Mouse (Mus musculus) intestine, embryonic 14.5 days (tissue): ENCODE data around the gene Wipi2. TPM values are rescaled to one million over a fixed set of nuclear protein-coding genes. Genes with fewer than 3 reads are reported as not detected.

Source experiments
- ATAC-seq: fragments of 200-750 bp; cut with Nextera tagmentation; replicated peaks from 2 replicates; pipeline ENCODE4 v1.8.0; 2017; ENCODE audit warnings: low read depth, moderate number of reproducible peaks, moderate TSS enrichment, moderate library complexity; ENCODE audit not compliant: low FRiP score, low TSS enrichment
- DNase-seq: peaks from one replicate; pipeline ENCODE4 v3.0.0-alpha.2; 2018; ENCODE audit warnings: low spot score
- H3K27ac ChIP-seq: fragments of 300-500 bp; sonication (generic); 2 replicates; pipeline ENCODE4 v1.5.1; 2014; ENCODE audit warnings: low read depth, mild to moderate bottlenecking, control low read depth
- H3K27me3 ChIP-seq: fragments of 300-500 bp; sonication (generic); replicated peaks from 2 replicates; pipeline ENCODE4 v1.6.1; 2014; ENCODE audit warnings: low read length, control low read depth; ENCODE audit not compliant: control insufficient read depth, insufficient read depth
- H3K36me3 ChIP-seq: fragments of 300-500 bp; sonication (generic); 2 replicates; pipeline ENCODE4 v1.6.1; 2014; ENCODE audit warnings: low read length, control low read depth; ENCODE audit not compliant: control insufficient read depth, insufficient read depth
- H3K4me1 ChIP-seq: fragments of 300-500 bp; sonication (generic); replicated peaks from 2 replicates; pipeline ENCODE4 v1.6.1; 2014; ENCODE audit warnings: low read length, control low read depth, mixed read lengths; ENCODE audit not compliant: control insufficient read depth, insufficient read depth
- H3K4me2 ChIP-seq: fragments of 300-500 bp; sonication (generic); 2 replicates; pipeline ENCODE4 v1.6.1; 2014; ENCODE audit warnings: low read length
- H3K4me3 ChIP-seq: fragments of 300-500 bp; sonication (generic); 2 replicates; pipeline ENCODE4 v1.5.1; 2014; ENCODE audit warnings: low read depth, low read length, control low read depth, mixed read lengths
- H3K9ac ChIP-seq: fragments of 300-500 bp; sonication (generic); 2 replicates; pipeline ENCODE4 v1.6.1; 2014; ENCODE audit warnings: mild to moderate bottlenecking, low read length
- H3K9me3 ChIP-seq: fragments of 300-500 bp; sonication (generic); 2 replicates; pipeline ENCODE4 v1.6.1; 2016; ENCODE audit warnings: low read length, control low read depth; ENCODE audit not compliant: control insufficient read depth
- WGBS: fragments of 180-500 bp; shearing (Covaris S2); extraction: QIAGEN DNeasy Blood & Tissue Kit; methylation state at CpG from one replicate; pipeline ENCODE4 v1.1.7; 2014; 5-methylcytosine and 5-hydroxymethylcytosine counted together
- polyA plus RNA-seq: library from polyadenylated mRNA; unstranded; fragments of >200 nt; fragmentation: Nextera tagmentation; extraction: Ambion mirVana; gene quantifications from 2 replicates; pipeline ENCODE4 v1.2.1, GENCODE M21; 2014

The Wipi2 gene
- 45.6 and 46.5 TPM in 2 replicates for polyA plus RNA-seq

- Histone ChIP-seq H3K9me3 (no peaks in the 10 kb centered on the region), H3K4me3 (peak within 1 kb of the TSS; percentile 97), H3K27me3 (no peaks in the 10 kb centered on the region), H3K4me1 (peaks cover 5% of the 10 kb centered on the region; the same call in 1 of the 2 replicates), H3K4me2 (peak within 1 kb of the TSS; percentile 86), H3K9ac (peak within 1 kb of the TSS; percentile 86), H3K27ac (peak within 1 kb of the TSS; percentile 85; the same call in 1 of the 2 replicates), H3K36me3 (0 out of 2 replicates have a peak, but pooled peaks cover 3% of the 10 kb centered on the region)
- DNase-seq (no peak), ATAC-seq (no peak)
- WGBS = 81% methylated on average over 2 of the region's 2 CpGs
Observed at GRCm38 (mm10) chr5:142627398-142627797, at the start of gene Wipi2. Gene Wipi2, plus strand, starts transcription at chr5:142627698.

- no peak overlapping the region for H3K4me2 ChIP-seq
- no peaks in the 10 kb centered on the region for H3K4me1 ChIP-seq
- H3K36me3 ChIP-seq = no peaks in the 10 kb centered on the region
- no peak overlapping the region for H3K9ac ChIP-seq
- H3K27me3 ChIP-seq = no peaks in the 10 kb centered on the region
- no peak overlapping the region for H3K4me3 ChIP-seq
- 86% methylated on average over 10 of the region's 10 CpGs for WGBS
- H3K27ac ChIP-seq = no peak overlapping the region
- DNase-seq (no peak), ATAC-seq (no peak)
- no peaks in the 10 kb centered on the region for H3K9me3 ChIP-seq
Observed at GRCm38 (mm10) chr5:142578192-142578591, 49.3 kb upstream of the Wipi2 start.

GRCm38 (mm10) chr5:142581517-142581916 lies 46.0 kb upstream of the Wipi2 start:
- Histone ChIP-seq H3K4me1 (no peaks in the 10 kb centered on the region), H3K27me3 (no peaks in the 10 kb centered on the region), H3K27ac (no peak overlapping the region), H3K4me2 (no peak overlapping the region), H3K36me3 (no peaks in the 10 kb centered on the region), H3K9me3 (no peaks in the 10 kb centered on the region), H3K9ac (no peak overlapping the region), H3K4me3 (no peak overlapping the region)
- DNase-seq = peak; percentile 83
- ATAC-seq = peak; percentile 51
- WGBS = 17% methylated on average over 5 of the region's 5 CpGs

GRCm38 (mm10) chr5:142583616-142584126 lies 43.8 kb upstream of the Wipi2 start:
- no peaks in the 10 kb centered on the region for H3K36me3 ChIP-seq
- H3K4me1 ChIP-seq = no peaks in the 10 kb centered on the region
- H3K9me3 ChIP-seq = no peaks in the 10 kb centered on the region
- no peaks in the 10 kb centered on the region for H3K27me3 ChIP-seq
- no peak overlapping the region for H3K27ac ChIP-seq
- H3K4me3 ChIP-seq = no peak overlapping the region
- H3K4me2 ChIP-seq = no peak overlapping the region
- WGBS = 63% methylated on average over 14 of the region's 14 CpGs
- peak; percentile 26; the same call in 1 of the 2 replicates for ATAC-seq
- DNase-seq = peak; percentile 59
- no peak overlapping the region for H3K9ac ChIP-seq

GRCm38 (mm10) chr5:142590953-142591616 lies 36.4 kb upstream of the Wipi2 start:
- DNase-seq (no peak), ATAC-seq (no peak)
- Histone ChIP-seq H3K27me3 (no peaks in the 10 kb centered on the region), H3K4me3 (no peak overlapping the region), H3K36me3 (no peaks in the 10 kb centered on the region), H3K27ac (no peak overlapping the region), H3K4me2 (no peak overlapping the region), H3K9ac (no peak overlapping the region), H3K4me1 (no peaks in the 10 kb centered on the region), H3K9me3 (no peaks in the 10 kb centered on the region)
- 83% methylated on average over 6 of the region's 6 CpGs for WGBS

GRCm38 (mm10) chr5:142595698-142596097 lies 31.8 kb upstream of the Wipi2 start:
- Histone ChIP-seq H3K9ac (no peak overlapping the region), H3K9me3 (no peaks in the 10 kb centered on the region), H3K4me1 (no peaks in the 10 kb centered on the region), H3K4me3 (no peak overlapping the region), H3K27ac (no peak overlapping the region), H3K27me3 (no peaks in the 10 kb centered on the region), H3K36me3 (no peaks in the 10 kb centered on the region), H3K4me2 (no peak overlapping the region)
- 86% methylated on average over 3 of the region's 3 CpGs for WGBS
- ATAC-seq (no peak), DNase-seq (no peak)

- DNase-seq (no peak), ATAC-seq (no peak)
- Histone ChIP-seq H3K27ac (no peak overlapping the region), H3K36me3 (no peaks in the 10 kb centered on the region), H3K9ac (no peak overlapping the region), H3K27me3 (no peaks in the 10 kb centered on the region), H3K4me1 (no peaks in the 10 kb centered on the region), H3K9me3 (no peaks in the 10 kb centered on the region), H3K4me2 (no peak overlapping the region), H3K4me3 (no peak overlapping the region)
- WGBS = 79% methylated on average over 6 of the region's 6 CpGs
Observed at GRCm38 (mm10) chr5:142596723-142597122, 30.8 kb upstream of the Wipi2 start.

GRCm38 (mm10) chr5:142597648-142598390 lies 29.7 kb upstream of the Wipi2 start:
- no peak overlapping the region for H3K9ac ChIP-seq
- H3K4me1 ChIP-seq = no peaks in the 10 kb centered on the region
- H3K36me3 ChIP-seq = no peaks in the 10 kb centered on the region
- DNase-seq = no peak
- no peaks in the 10 kb centered on the region for H3K27me3 ChIP-seq
- ATAC-seq = no peak
- H3K4me3 ChIP-seq = no peak overlapping the region
- no peak overlapping the region for H3K27ac ChIP-seq
- no peaks in the 10 kb centered on the region for H3K9me3 ChIP-seq
- no peak overlapping the region for H3K4me2 ChIP-seq
- WGBS = 57% methylated on average over 6 of the region's 6 CpGs
